Mouse (Mus musculus) CD4-positive, CD25-positive, alpha-beta regulatory T cell, adult 2 months (primary cell): ENCODE data around the gene Klkb1.

Source experiments
- DNase-seq: peaks from one replicate; pipeline ENCODE4 v3.0.0-alpha.2; 2012; ENCODE audit warnings: low read depth, low spot score

Klkb1 gene

GRCm38 (mm10) chr8:45268485-45268884, 26.2 kb downstream of the Klkb1 start:
- no peak for DNase-seq

GRCm38 (mm10) chr8:45267611-45268391, 26.9 kb downstream of the Klkb1 start:
- no peak for DNase-seq

- DNase-seq: no peak
Measured at GRCm38 (mm10) chr8:45266993-45267392, 27.7 kb downstream of the Klkb1 start.

GRCm38 (mm10) chr8:45264918-45265317, 29.7 kb downstream of the Klkb1 start:
- DNase-seq: no peak

- no peak for DNase-seq
Measured at GRCm38 (mm10) chr8:45262851-45263250, 31.8 kb downstream of the Klkb1 start.

- no peak for DNase-seq
Measured at GRCm38 (mm10) chr8:45261920-45262319, 32.7 kb downstream of the Klkb1 start, which contains the start of gene F11. Gene F11 (minus strand): TSS chr8:45262031.

GRCm38 (mm10) chr8:45258421-45258820, 36.2 kb downstream of the Klkb1 start:
- DNase-seq: no peak

GRCm38 (mm10) chr8:45255040-45255439, 39.6 kb downstream of the Klkb1 start:
- no peak for DNase-seq

- DNase-seq: no peak
Measured at GRCm38 (mm10) chr8:45254194-45254842, 40.3 kb downstream of the Klkb1 start.

- no peak for DNase-seq
Measured at GRCm38 (mm10) chr8:45253586-45253985, 41.1 kb downstream of the Klkb1 start.

- no peak for DNase-seq
Measured at GRCm38 (mm10) chr8:45253111-45253510, 41.5 kb downstream of the Klkb1 start.

GRCm38 (mm10) chr8:45246307-45246706, 48.4 kb downstream of the Klkb1 start:
- no peak for DNase-seq

GRCm38 (mm10) chr8:45239363-45239762, 55.3 kb downstream of the Klkb1 start:
- DNase-seq: no peak

- no peak for DNase-seq
Measured at GRCm38 (mm10) chr8:45238282-45238681, 56.4 kb downstream of the Klkb1 start.

- no peak for DNase-seq
Measured at GRCm38 (mm10) chr8:45236164-45236912, 58.3 kb downstream of the Klkb1 start.

- DNase-seq: no peak
Measured at GRCm38 (mm10) chr8:45235228-45235627, 59.4 kb downstream of the Klkb1 start.

GRCm38 (mm10) chr8:45233256-45233655, 61.4 kb downstream of the Klkb1 start:
- no peak for DNase-seq
